Mouse (Mus musculus) spleen, postnatal 10 days (tissue): Measurements from ENCODE around the gene Tyro3.

Source experiments
- DNase-seq, 2 experiments: peaks; one replicate each; pipeline ENCODE4 v3.0.0; 2021 to 2022; ENCODE audit warnings: low spot score in 2 of 2

The Tyro3 gene

GRCm38 (mm10) chr2:119804275-119804628, 6.7 kb downstream of the Tyro3 start:
- no peak for DNase-seq

DNA sequence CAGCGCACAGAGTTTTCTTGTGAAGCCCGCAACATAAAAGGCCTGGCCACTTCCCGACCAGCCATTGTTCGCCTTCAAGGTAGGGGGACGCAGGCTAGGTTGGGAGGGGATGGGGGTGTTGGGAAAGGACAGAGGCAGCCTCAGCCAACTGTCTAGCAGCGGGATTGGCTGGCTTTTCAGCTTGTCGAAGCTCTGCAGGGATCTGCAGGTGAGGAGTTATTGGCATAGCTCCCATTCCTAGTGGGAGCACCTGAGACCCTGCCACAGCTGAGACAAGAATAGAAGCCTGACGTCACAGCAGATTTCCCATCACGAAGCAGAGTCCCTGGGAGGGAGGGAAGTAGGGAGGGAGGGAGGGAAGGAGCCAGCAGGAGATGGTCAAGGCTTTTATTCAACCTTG, 7.2 kb downstream of the Tyro3 start:
- DNase-seq, result no peak

DNA sequence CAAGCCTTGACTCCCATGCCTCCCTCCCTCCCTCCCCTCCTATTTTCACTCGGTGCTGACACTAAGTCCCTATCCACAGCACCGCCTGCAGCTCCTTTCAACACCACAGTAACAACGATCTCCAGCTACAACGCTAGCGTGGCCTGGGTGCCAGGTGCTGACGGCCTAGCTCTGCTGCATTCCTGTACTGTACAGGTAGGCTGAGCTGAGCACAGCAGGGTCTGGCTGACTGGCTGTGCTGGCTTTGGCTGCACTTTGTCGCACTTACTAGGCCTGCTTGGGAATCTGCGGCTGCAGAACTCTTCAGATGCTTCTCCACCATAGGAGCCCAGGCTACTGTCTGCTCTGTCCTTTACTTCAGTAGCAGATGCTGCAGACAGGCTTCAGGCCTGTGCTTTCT, 8.0 kb downstream of the Tyro3 start:
- DNase-seq, result no peak

GRCm38 (mm10) chr2:119808438-119808837, 10.9 kb downstream of the Tyro3 start:
- DNase-seq, result no peak

- no peak for DNase-seq
Observed at GRCm38 (mm10) chr2:119808881-119809280, 11.3 kb downstream of the Tyro3 start.

- no peak for DNase-seq
Observed at GRCm38 (mm10) chr2:119810890-119811289, 13.4 kb downstream of the Tyro3 start.

DNA sequence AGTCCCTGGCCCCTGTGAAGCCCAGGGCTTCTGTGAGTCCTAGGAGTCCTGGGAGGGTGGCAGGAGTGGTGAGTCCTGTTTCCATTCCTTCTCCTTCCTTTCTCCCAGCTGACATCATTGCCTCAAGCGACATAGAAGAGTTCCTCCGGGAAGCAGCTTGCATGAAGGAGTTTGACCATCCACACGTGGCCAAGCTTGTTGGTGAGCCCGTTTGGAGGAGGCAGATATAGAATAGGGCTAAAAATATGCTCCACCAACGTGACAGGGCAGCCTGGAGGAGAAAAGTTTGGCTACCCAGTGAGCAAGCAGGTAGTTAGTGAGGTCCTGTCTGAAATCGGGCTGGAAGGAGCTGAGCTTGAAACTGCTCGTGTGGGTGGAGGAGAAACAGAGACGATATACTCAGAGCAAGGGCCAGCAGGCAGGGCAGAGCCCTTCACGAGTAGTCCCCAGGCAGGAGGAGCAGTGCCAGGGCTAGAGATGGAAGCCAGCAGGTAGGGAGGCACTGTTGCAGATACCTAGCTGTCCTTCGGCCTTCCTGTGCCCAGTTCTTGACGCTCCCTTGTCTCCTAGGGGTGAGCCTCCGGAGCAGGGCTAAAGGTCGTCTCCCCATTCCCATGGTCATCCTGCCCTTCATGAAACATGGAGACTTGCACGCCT, 14.1 kb downstream of the Tyro3 start:
- DNase-seq, result no peak

- no peak for DNase-seq
Observed at GRCm38 (mm10) chr2:119814376-119814933, 16.9 kb downstream of the Tyro3 start.

DNA sequence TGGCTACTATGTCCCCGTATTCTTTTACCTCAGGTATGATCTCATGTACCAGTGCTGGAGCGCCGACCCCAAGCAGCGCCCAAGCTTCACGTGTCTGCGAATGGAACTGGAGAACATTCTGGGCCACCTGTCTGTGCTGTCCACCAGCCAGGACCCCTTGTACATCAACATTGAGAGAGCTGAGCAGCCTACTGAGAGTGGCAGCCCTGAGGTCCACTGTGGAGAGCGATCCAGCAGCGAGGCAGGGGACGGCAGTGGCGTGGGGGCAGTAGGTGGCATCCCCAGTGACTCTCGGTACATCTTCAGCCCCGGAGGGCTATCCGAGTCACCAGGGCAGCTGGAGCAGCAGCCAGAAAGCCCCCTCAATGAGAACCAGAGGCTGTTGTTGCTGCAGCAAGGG, 19.1 kb downstream of the Tyro3 start:
- no peak for DNase-seq

GRCm38 (mm10) chr2:119817047-119817446, 19.5 kb downstream of the Tyro3 start:
- DNase-seq, result no peak

DNA sequence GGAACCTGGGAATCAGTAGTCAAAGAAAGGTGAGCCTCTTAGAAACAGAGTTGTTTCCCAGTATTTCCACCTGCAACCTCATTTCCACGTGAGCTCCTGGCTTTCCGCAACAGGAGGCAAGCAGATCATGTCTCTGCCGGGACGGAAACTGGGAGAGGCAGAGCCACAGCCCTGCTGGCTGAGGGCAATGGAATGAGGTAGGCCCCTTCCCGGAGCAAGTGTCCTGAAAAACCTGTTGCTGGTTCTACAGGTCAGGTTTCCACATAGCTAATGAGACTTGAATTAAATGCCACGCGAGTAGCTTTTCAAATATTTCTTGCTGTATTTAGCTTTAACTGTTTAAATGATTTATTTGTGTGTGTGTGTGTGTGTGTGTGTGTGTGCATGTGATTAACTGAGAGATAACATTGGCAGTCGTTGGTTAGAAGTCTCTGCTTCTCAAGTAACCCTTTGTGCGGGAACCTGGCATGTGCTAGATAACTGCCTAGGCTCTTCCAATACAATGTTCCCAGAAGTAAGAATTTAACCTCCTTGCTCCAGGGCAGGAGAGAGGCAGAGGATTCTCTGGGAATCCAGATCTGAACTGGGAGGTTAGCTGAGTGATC, 21.2 kb downstream of the Tyro3 start:
- DNase-seq, result no peak

DNA sequence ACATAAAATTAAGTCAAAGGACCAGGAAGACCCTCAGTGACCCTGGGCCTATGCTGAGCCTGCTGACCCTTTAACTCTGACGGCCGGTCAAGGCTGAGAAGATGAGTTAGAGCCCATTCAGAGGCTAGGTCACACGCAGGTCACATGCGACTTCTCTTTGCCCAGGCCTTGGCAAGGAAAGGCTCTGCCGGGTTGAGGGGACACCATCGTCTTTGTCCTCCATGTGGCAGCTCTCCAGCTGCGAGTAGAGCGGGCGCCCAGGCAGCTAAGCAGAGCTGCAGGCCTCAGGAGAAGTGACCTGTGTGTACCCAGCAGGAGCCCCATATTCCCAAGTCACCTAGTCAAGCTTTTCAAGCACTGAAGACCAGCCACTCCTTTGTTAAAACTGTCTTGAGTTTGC, 23.6 kb downstream of the Tyro3 start:
- no peak for DNase-seq

DNA sequence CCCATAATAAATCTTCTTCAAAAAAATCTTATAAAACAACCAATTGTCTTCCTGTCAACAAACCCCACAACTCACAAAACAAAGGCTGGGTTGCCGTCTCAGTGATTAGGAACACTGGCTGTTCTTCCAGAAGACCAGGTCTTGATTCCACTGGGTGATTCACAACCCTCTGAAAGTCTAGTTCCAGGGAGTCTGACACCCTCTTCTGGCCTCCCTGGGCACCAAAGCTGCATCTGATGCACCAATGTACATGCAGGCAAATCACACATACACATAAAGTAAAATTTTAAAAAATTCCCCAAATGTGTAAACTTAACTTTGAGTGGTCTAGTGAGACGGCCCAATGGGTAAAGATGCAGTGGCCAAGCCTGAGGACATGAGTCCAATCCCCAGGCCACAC, 33.0 kb downstream of the Tyro3 start:
- DNase-seq, result no peak

GRCm38 (mm10) chr2:119834231-119834630, 36.7 kb downstream of the Tyro3 start:
- no peak for DNase-seq

DNA sequence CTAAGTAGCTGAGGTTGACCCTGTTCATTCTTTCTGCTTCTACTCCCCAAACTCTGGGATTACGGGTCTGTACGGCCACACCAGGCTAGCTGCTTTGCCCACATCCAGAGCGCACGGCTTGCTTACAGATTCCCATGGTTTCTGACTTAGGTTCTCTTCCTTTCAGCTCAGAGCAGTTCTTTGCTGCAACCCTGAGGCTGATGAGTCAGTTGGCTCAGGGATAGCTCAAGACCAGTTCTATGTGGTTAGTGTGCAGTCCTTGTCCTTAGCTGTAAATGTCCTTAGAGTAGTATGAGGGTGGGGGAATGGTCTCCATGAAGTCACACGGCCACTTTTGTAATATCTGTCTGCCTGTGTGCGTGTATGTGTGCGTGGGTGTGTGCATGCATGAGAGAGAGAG, 40.1 kb downstream of the Tyro3 start:
- DNase-seq, result no peak

DNA sequence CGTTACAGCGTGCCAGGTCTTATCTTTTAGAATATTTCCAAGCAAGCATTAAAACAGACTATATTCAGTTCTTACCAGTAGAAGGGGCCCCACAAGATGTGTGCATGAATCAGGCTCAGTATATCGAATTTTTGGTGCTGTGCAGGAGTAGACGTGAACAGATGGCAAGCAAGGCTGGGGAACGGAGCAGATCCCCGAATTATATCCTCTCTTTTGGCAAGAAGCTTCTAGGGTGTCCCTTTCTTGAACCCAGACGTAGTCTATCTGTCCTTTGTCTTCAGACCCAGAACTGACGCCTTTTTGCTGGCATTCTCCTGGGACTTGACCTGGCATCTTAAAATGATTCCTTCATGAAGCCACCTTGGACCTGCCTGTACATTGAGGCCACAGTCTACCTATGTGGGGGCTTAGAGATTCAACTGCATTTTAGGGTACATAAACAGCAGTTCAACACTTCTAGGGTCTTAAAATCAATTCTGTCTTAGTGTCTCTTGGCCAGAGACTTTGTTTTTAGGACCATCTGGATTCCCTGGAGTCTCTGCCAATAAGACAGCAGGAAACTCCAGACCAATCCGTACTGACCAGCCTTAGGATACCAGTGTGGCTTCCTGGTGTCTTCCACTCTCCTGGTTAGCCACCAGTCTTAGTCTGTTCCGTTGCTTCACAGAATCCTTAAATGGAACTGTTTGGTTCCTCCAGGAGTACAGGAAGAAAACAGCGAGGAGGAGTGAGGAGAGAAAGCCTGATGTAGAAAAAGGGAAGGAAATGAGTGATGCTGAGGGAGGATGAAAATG, 41.0 kb downstream of the Tyro3 start:
- no peak for DNase-seq

DNA sequence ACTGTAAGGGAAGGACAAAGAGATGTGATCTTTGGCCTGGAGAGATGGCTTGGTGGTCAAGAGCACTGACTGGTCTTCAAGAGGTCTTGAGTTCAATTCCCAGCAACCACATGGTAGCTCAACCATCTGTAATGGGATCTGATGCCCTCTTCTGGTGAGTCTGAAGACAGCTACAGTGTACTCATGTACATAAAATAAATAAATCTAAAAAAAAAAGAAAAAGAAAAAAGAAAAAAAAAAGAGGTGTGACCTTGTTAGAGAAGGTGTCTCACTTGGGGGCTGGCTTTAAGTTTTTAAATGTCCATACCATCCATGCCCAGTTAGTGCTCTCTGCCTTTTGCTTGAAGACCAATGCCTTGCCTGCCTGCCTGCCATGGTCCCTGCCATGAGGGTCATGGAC, 42.5 kb downstream of the Tyro3 start:
- no peak for DNase-seq

- DNase-seq, result no peak
Observed at GRCm38 (mm10) chr2:119842000-119842399, 44.5 kb downstream of the Tyro3 start.

DNA sequence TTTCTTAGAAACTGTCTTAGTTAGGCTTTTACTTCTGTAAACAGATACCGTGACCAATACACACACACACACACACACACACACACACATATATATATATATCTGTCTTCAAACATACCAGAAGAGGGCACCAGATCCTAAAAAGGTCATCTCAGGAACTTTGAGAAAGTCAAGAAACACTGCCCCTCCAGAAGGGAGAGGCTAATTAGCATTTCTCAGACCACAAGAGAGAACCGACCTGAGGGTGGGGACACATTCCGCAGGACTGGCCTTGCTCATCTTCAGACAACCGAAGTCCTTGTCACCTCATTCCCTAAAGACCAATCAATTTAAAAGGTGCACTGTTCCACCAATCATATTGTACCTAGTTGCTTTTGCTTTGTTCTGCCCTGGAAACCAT, 46.0 kb downstream of the Tyro3 start:
- DNase-seq, result no peak

- DNase-seq, result no peak
Observed at GRCm38 (mm10) chr2:119845882-119846546, 48.5 kb downstream of the Tyro3 start.

DNA sequence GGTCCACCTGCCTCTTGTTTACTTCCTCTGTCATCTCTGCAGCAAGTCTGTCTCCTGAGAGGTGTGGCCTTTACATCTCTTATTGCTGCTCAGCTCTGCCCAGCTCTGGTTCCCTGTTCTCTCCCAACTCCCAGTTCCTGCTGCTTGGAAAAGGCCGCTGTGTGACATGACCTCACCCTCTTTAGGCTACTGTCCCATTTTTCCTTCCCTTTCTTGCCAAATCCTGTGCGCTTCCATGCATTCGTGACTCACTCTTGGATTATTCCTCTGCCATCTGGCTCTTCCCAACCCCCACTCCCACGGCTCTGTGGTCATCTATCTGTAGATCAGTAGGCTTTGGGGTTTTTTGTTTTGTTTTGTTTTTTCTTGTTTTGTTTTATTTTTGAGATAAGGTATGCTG, 49.4 kb downstream of the Tyro3 start:
- DNase-seq, result no peak

DNA sequence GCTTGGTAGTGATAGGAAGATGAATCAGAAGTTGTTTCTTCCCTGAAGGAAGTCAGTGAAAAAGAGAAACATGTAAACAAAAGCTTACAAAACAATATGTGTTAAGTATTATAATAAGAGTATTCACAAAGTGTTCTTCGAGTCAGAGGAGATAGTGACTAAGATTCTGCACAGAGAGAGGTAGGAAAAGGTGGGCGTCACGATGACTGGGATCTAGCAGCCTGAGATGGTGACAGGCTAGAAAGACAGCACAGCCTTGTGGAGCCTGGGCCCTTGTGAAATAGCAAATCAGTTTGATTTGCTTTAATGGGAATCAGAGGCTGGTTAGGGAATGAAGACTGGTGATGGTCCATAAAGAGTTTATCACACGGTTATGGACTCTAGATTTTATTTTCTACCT, 56.3 kb downstream of the Tyro3 start:
- no peak for DNase-seq
